Mouse (Mus musculus) limb, embryonic 11.5 days (tissue): ENCODE results near the gene Gm28043. TPM values are rescaled to one million over a fixed set of nuclear protein-coding genes. Genes with fewer than 3 reads are reported as not detected.
"Not testable (repeated sequence)": the region's sequence is repeated elsewhere in the genome, so short reads cannot be mapped to it uniquely, and the experiment has no call there.

Experiments used
- ATAC-seq: fragments of 200-750 bp; cut with Nextera tagmentation; 2 replicates; pipeline ENCODE4 v1.8.0; 2017; ENCODE audit warnings: low read depth; ENCODE audit not compliant: insufficient number of reproducible peaks, low FRiP score, low TSS enrichment
- DNase-seq: peaks from one replicate; pipeline ENCODE4 v3.0.0-alpha.2; 2015; ENCODE audit warnings: low spot score
- H3K27ac ChIP-seq: fragments of 300-500 bp; sonication (generic); replicated peaks from 2 replicates; pipeline ENCODE4 v1.5.1; 2014; ENCODE audit warnings: low read depth, mild to moderate bottlenecking, low read length
- H3K27me3 ChIP-seq: fragments of 300-500 bp; sonication (generic); 2 replicates; pipeline ENCODE4 v1.6.1; 2014; ENCODE audit warnings: mild to moderate bottlenecking, low read length, mixed read lengths; ENCODE audit not compliant: control insufficient read depth, insufficient read depth
- H3K36me3 ChIP-seq: fragments of 300-500 bp; sonication (generic); 2 replicates; pipeline ENCODE4 v1.6.1; 2014; ENCODE audit warnings: mild to moderate bottlenecking, low read length, moderate library complexity, mixed read lengths; ENCODE audit not compliant: control insufficient read depth, insufficient read depth
- H3K4me1 ChIP-seq: fragments of 300-500 bp; sonication (generic); 2 replicates; pipeline ENCODE4 v1.6.1; 2014; ENCODE audit warnings: low read length, mixed read lengths; ENCODE audit not compliant: control insufficient read depth, insufficient read depth
- H3K4me2 ChIP-seq: fragments of 300-500 bp; sonication (generic); 2 replicates; pipeline ENCODE4 v1.6.1; 2014; ENCODE audit warnings: low read depth, mild to moderate bottlenecking, moderate library complexity; ENCODE audit not compliant: severe bottlenecking
- H3K4me3 ChIP-seq: fragments of 300-500 bp; sonication (generic); 2 replicates; pipeline ENCODE4 v1.5.1; 2014; ENCODE audit warnings: low read depth, low read length
- H3K9ac ChIP-seq: fragments of 300-500 bp; sonication (generic); 2 replicates; pipeline ENCODE4 v1.6.1; 2014; ENCODE audit warnings: mild to moderate bottlenecking, low read length
- H3K9me3 ChIP-seq: fragments of 300-500 bp; sonication (generic); 2 replicates; pipeline ENCODE4 v1.6.1; 2016; ENCODE audit warnings: low read length; ENCODE audit not compliant: control insufficient read depth
- WGBS: fragments of 180-500 bp; shearing (Covaris S2); extraction: QIAGEN DNeasy Blood & Tissue Kit; methylation state at CpG from one replicate; pipeline ENCODE4 v1.1.7; 2014; 5-methylcytosine and 5-hydroxymethylcytosine counted together
- polyA plus RNA-seq: library from polyadenylated mRNA; unstranded; fragments of >200 nt; fragmentation: Nextera tagmentation; extraction: Ambion mirVana; gene quantifications from 2 replicates; pipeline ENCODE4 v1.2.1, GENCODE M21; 2014

Gene Gm28043
- polyA plus RNA-seq, 1 experiment from 2014 or later = 2.9 TPM

GRCm38 (mm10) chr17:29603283-29603682, 11.4 kb upstream of the Gm28043 start:
- Histone ChIP-seq H3K4me3 (no peak overlapping the region), H3K9me3 (no peaks in the 10 kb centered on the region), H3K36me3 (peaks cover 5% of the 10 kb centered on the region; the same call in 1 of the 2 replicates), H3K4me2 (no peak overlapping the region), H3K4me1 (no peaks in the 10 kb centered on the region), H3K27ac (no peak overlapping the region), H3K27me3 (no peaks in the 10 kb centered on the region), H3K9ac (no peak overlapping the region)
- ATAC-seq (no peak), DNase-seq (peak; percentile 90)
- WGBS = 25% methylated on average over 6 of the region's 6 CpGs

GRCm38 (mm10) chr17:29613453-29613852, 1.2 kb upstream of the Gm28043 start:
- H3K36me3 ChIP-seq, H3K9me3 ChIP-seq, ATAC-seq, H3K27ac ChIP-seq, H3K27me3 ChIP-seq, H3K4me3 ChIP-seq, H3K4me1 ChIP-seq, DNase-seq, H3K4me2 ChIP-seq, H3K9ac ChIP-seq: not testable (repeated sequence)
- 88% methylated on average over 5 of the region's 5 CpGs for WGBS

GRCm38 (mm10) chr17:29615024-29615551, 412 bp downstream of the Gm28043 start:
- peak overlapping the region; percentile 98 for H3K9ac ChIP-seq
- ATAC-seq = peak; percentile 9; the same call in 1 of the 2 replicates
- peaks cover 10% of the 10 kb centered on the region; the same call in 1 of the 2 replicates for H3K4me1 ChIP-seq
- H3K36me3 ChIP-seq = peaks cover 2% of the 10 kb centered on the region; the same call in 1 of the 2 replicates
- no peaks in the 10 kb centered on the region for H3K27me3 ChIP-seq
- under 1% methylated on average over 41 of the region's 43 CpGs for WGBS
- peak overlapping the region; percentile 90 for H3K4me2 ChIP-seq
- DNase-seq = peak; percentile 48
- peak overlapping the region; percentile 97 for H3K4me3 ChIP-seq
- H3K27ac ChIP-seq = peak overlapping the region; percentile 95
- no peaks in the 10 kb centered on the region for H3K9me3 ChIP-seq

- H3K36me3 ChIP-seq = peaks cover 2% of the 10 kb centered on the region; the same call in 1 of the 2 replicates
- peak overlapping the region; percentile 97 for H3K4me3 ChIP-seq
- DNase-seq = no peak
- WGBS = 12% methylated on average over 4 of the region's 4 CpGs
- H3K27me3 ChIP-seq = no peaks in the 10 kb centered on the region
- peak overlapping the region; percentile 98 for H3K9ac ChIP-seq
- no peak for ATAC-seq
- no peaks in the 10 kb centered on the region for H3K9me3 ChIP-seq
- H3K4me2 ChIP-seq = peak overlapping the region; percentile 90
- no peak overlapping the region for H3K27ac ChIP-seq
- H3K4me1 ChIP-seq = peaks cover 10% of the 10 kb centered on the region; the same call in 1 of the 2 replicates
These were observed 940 bp downstream of the Gm28043 start for GRCm38 (mm10) chr17:29615616-29616015.

- Histone ChIP-seq H3K4me3 (no peak overlapping the region), H3K27ac (no peak overlapping the region), H3K27me3 (no peaks in the 10 kb centered on the region), H3K4me2 (no peak overlapping the region), H3K9me3 (no peaks in the 10 kb centered on the region), H3K36me3 (peaks cover 17% of the 10 kb centered on the region), H3K4me1 (peaks cover 10% of the 10 kb centered on the region; the same call in 1 of the 2 replicates), H3K9ac (no peak overlapping the region)
- no peak for ATAC-seq
- no peak for DNase-seq
- WGBS = 86% methylated on average over 3 of the region's 3 CpGs
These were observed 4.6 kb downstream of the Gm28043 start for GRCm38 (mm10) chr17:29619231-29619630.

GRCm38 (mm10) chr17:29623488-29623887, 8.8 kb downstream of the Gm28043 start:
- no peak overlapping the region for H3K4me3 ChIP-seq
- no peak overlapping the region for H3K27ac ChIP-seq
- H3K36me3 ChIP-seq = peaks cover 33% of the 10 kb centered on the region
- H3K9me3 ChIP-seq = no peaks in the 10 kb centered on the region
- no peak overlapping the region for H3K4me2 ChIP-seq
- no peaks in the 10 kb centered on the region for H3K4me1 ChIP-seq
- DNase-seq (no peak), ATAC-seq (no peak)
- no peaks in the 10 kb centered on the region for H3K27me3 ChIP-seq
- 92% methylated on average over 8 of the region's 8 CpGs for WGBS
- no peak overlapping the region for H3K9ac ChIP-seq

- Histone ChIP-seq H3K27me3 (no peaks in the 10 kb centered on the region), H3K27ac (no peak overlapping the region), H3K4me1 (no peaks in the 10 kb centered on the region), H3K36me3 (peaks cover 33% of the 10 kb centered on the region), H3K9me3 (no peaks in the 10 kb centered on the region), H3K4me3 (no peak overlapping the region), H3K4me2 (no peak overlapping the region), H3K9ac (no peak overlapping the region)
- DNase-seq (no peak), ATAC-seq (no peak)
- 95% methylated on average over 9 of the region's 9 CpGs for WGBS
These were observed 12.6 kb downstream of the Gm28043 start for GRCm38 (mm10) chr17:29627285-29627684.

GRCm38 (mm10) chr17:29628946-29629345, 14.3 kb downstream of the Gm28043 start:
- 86% methylated on average over 5 of the region's 5 CpGs for WGBS
- H3K9ac ChIP-seq = no peak overlapping the region

GRCm38 (mm10) chr17:29629620-29630019, 14.9 kb downstream of the Gm28043 start:
- DNase-seq = no peak
- H3K4me2 ChIP-seq = no peak overlapping the region
- no peak for ATAC-seq
- peaks cover 33% of the 10 kb centered on the region for H3K36me3 ChIP-seq
- no peaks in the 10 kb centered on the region for H3K4me1 ChIP-seq
- 83% methylated on average over 5 of the region's 5 CpGs for WGBS
- H3K4me3 ChIP-seq = no peak overlapping the region
- no peaks in the 10 kb centered on the region for H3K9me3 ChIP-seq
- H3K27ac ChIP-seq = no peak overlapping the region
- no peaks in the 10 kb centered on the region for H3K27me3 ChIP-seq
- no peak overlapping the region for H3K9ac ChIP-seq

More at GRCm38 (mm10) chr17:29628946-29629345, 14.3 kb downstream of the Gm28043 start:
- Histone ChIP-seq H3K4me2 (no peak overlapping the region), H3K9me3 (no peaks in the 10 kb centered on the region), H3K4me1 (no peaks in the 10 kb centered on the region), H3K36me3 (peaks cover 29% of the 10 kb centered on the region), H3K27ac (no peak overlapping the region), H3K4me3 (no peak overlapping the region), H3K27me3 (no peaks in the 10 kb centered on the region)
- ATAC-seq (no peak), DNase-seq (no peak)
